Mouse (Mus musculus) activated CD4-positive, CD25-positive, alpha-beta regulatory T cell, adult 9 weeks (primary cell): Measurements from ENCODE around the gene Ankrd34a. TPM values are rescaled to one million over a fixed set of nuclear protein-coding genes. Genes with fewer than 3 reads are reported as not detected.

ENCODE experiments used
- polyA plus RNA-seq: library from polyadenylated mRNA; unstranded; fragments of 100-300 nt; shearing (Covaris generic); gene quantifications from one replicate; pipeline ENCODE4 v1.2.1, GENCODE M21; 2017

Ankrd34a gene
- 0.17 TPM for polyA plus RNA-seq

GRCm38 (mm10) chr3:96596228-96596707, at the start of gene Ankrd34a:
Ankrd34a (plus strand) TSS chr3:96596636.

GRCm38 (mm10) chr3:96557694-96558093, 38.7 kb upstream of the Ankrd34a start, which contains the start of gene Txnip:
Txnip (plus strand) TSS chr3:96557957.

GRCm38 (mm10) chr3:96576690-96577541, 19.5 kb upstream of the Ankrd34a start, which contains the start of gene Gm16253:
Gm16253 (plus strand) TSS chr3:96576984.

GRCm38 (mm10) chr3:96593790-96594560, 2.5 kb upstream of the Ankrd34a start, which contains the start of gene Polr3gl:
Polr3gl (minus strand) TSS chr3:96594181.

GRCm38 (mm10) chr3:96600639-96601250, 4.3 kb downstream of the Ankrd34a start, which contains the start of gene Lix1l:
Lix1l (plus strand) TSS chr3:96601149.

GRCm38 (mm10) chr3:96629729-96630600, 33.5 kb downstream of the Ankrd34a start, which contains the start of gene Rbm8a:
Rbm8a (plus strand) TSS chr3:96629933.

GRCm38 (mm10) chr3:96634928-96635879, 38.8 kb downstream of the Ankrd34a start, which contains the start of the genes Pex11b and Gm42957:
Pex11b (plus strand) TSS chr3:96635376.
Gm42957 (plus strand) TSS chr3:96635474.

GRCm38 (mm10) chr3:96645018-96645649, 48.7 kb downstream of the Ankrd34a start, which contains the start of gene Itga10:
Itga10 (plus strand) TSS chr3:96645584.

Other genes starting within 250 kb of the Ankrd34a start
- not detected for gene BC107364, start 144.3 kb upstream of the Ankrd34a start, polyA plus RNA-seq
- not detected for gene Hfe2, start 71.5 kb upstream of the Ankrd34a start, polyA plus RNA-seq
- 950 TPM for gene Txnip, start 38.7 kb upstream of the Ankrd34a start, polyA plus RNA-seq
- gene Gm16253, start 19.7 kb upstream of the Ankrd34a start, polyA plus RNA-seq, result 1.3 TPM
- gene Polr3gl, start 2.5 kb upstream of the Ankrd34a start, polyA plus RNA-seq, result 22.8 TPM
- gene Lix1l, start 4.5 kb downstream of the Ankrd34a start, polyA plus RNA-seq, result 0.26 TPM
- gene Rbm8a, start 33.3 kb downstream of the Ankrd34a start, polyA plus RNA-seq, result 270 TPM
- 67.2 TPM for gene Pex11b, start 38.7 kb downstream of the Ankrd34a start, polyA plus RNA-seq
- gene Gm42957, start 38.8 kb downstream of the Ankrd34a start, polyA plus RNA-seq, result not detected
- 0.28 TPM for gene Itga10, start 48.9 kb downstream of the Ankrd34a start, polyA plus RNA-seq
- 0.09 TPM for gene Ankrd35, start 73.5 kb downstream of the Ankrd34a start, polyA plus RNA-seq
- 22.6 TPM for gene Pias3, start 99.7 kb downstream of the Ankrd34a start, polyA plus RNA-seq
- 0.64 TPM for gene Nudt17, start 111.9 kb downstream of the Ankrd34a start, polyA plus RNA-seq
- gene Polr3c, start 131.0 kb downstream of the Ankrd34a start, polyA plus RNA-seq, result 75.2 TPM
- gene Rnf115, start 131.0 kb downstream of the Ankrd34a start, polyA plus RNA-seq, result 52.1 TPM
- gene Pdzk1, start 232.6 kb downstream of the Ankrd34a start, polyA plus RNA-seq, result 0.24 TPM
- 23.3 TPM for gene Cd160, start 232.7 kb downstream of the Ankrd34a start, polyA plus RNA-seq